ENCODE assay signal across 8 mouse cellular contexts in genomic region chr3:65527196-65527595, GRCm38 (mm10). TPM values are rescaled to one million over a fixed set of nuclear protein-coding genes. Genes with fewer than 3 reads are reported as not detected.
DNase-seq lines count a peak whose midpoint lies in the region; ATAC-seq and TF ChIP-seq lines count a peak whose summit lies in the region.

No protein-coding gene starts in this region.

- no peak for ATAC-seq in neural tube, embryonic 12.5 days (ENCODE audit: low FRiP score, low read depth)

- peak overlapping the region; percentile 73 for H3K4me2 ChIP-seq in neural tube, embryonic 12.5 days (replicated peaks)

- no peak for DNase-seq in left cerebral cortex, adult 2 months (ENCODE audit: extremely low spot score in 1 of 2, low spot score in 2 of 2)
- no peak for DNase-seq in left cerebral cortex, postnatal 25 days (ENCODE audit: low spot score in 2 of 2)
- peak; percentile 15 for DNase-seq in kidney, postnatal 10 days
- DNase-seq in cerebellum, postnatal 10 days: no peak
- DNase-seq in cerebellum, adult 11 months: no peak
- no peak for DNase-seq in right cerebral cortex, postnatal 14 days

- no peaks in the 10 kb centered on the region for H3K27me3 ChIP-seq in neural tube, embryonic 12.5 days (replicated peaks)

- 14% methylated on average over 3 of the region's 3 CpGs for WGBS in neural tube, embryonic 12.5 days

- H3K9me3 ChIP-seq in neural tube, embryonic 12.5 days: no peaks in the 10 kb centered on the region

- peak overlapping the region; percentile 93 for H3K4me3 ChIP-seq in left cerebral cortex, adult 2 months
- H3K4me3 ChIP-seq in embryonic fibroblast, embryonic 13.5 days (ENCODE audit: insufficient read depth, low read length): peak overlapping the region; percentile 68; the same call in 1 of the 2 replicates
- H3K4me3 ChIP-seq in neural tube, embryonic 12.5 days: peak overlapping the region; percentile 86

- TF ChIP-seq POLR2A in embryonic fibroblast, embryonic 13.5 days (IDR thresholded peaks at IDR 0.05; ENCODE audit: low read depth, low read length): no peak

- TF ChIP-seq CTCF in left cerebral cortex, adult 2 months (IDR thresholded peaks at IDR 0.05): no peak
- no peak for TF ChIP-seq CTCF in embryonic fibroblast, embryonic 13.5 days (IDR thresholded peaks at IDR 0.05; ENCODE audit: borderline replicate concordance, insufficient read depth, low read length)

- intact Hi-C loops in left cerebral cortex, adult 2 months (cut with DNase I): loop anchor here (1.0 to 5.0 kb wide), 2 partner anchors 70 to 135 kb away; partner anchors contain the start of gene Ssr3
- intact Hi-C loops in left cerebral cortex, postnatal 25 days (cut with DNase I): no loop called here

- H3K27ac ChIP-seq in left cerebral cortex, adult 2 months: no peak overlapping the region; the same call in 1 of the 2 replicates
- peak overlapping the region; percentile 90 for H3K27ac ChIP-seq in embryonic fibroblast, embryonic 13.5 days (ENCODE audit: insufficient read depth, low read length)
- H3K27ac ChIP-seq in neural tube, embryonic 12.5 days: no peak overlapping the region

- peaks cover 5% of the 10 kb centered on the region; the same call in 1 of the 2 replicates for H3K36me3 ChIP-seq in neural tube, embryonic 12.5 days

- no peaks in the 10 kb centered on the region for H3K4me1 ChIP-seq in embryonic fibroblast, embryonic 13.5 days (ENCODE audit: control insufficient read depth, insufficient read depth, low read length)
- H3K4me1 ChIP-seq in neural tube, embryonic 12.5 days: no peaks in the 10 kb centered on the region

- H3K9ac ChIP-seq in neural tube, embryonic 12.5 days: peak overlapping the region; percentile 91; the same call in 1 of the 2 replicates

RNA-seq across cellular contexts. Expression of gene Tiparp, which starts 1.0 kb away (rescaled TPM):
- 10 to 100 TPM; 14.9 to 25.6 TPM for total RNA-seq in left cerebral cortex, adult 2 months (2021)
- 10 to 100 TPM; 12.2 to 16.6 TPM for total RNA-seq in left cerebral cortex, postnatal 25 days (2021)
- 38.7 and 44.9 TPM in 2 replicates for polyA plus RNA-seq in embryonic fibroblast, embryonic 13.5 days (2011; ENCODE audit: insufficient read length, low read depth, missing spikeins)
- polyA plus RNA-seq in neural tube, embryonic 12.5 days (2016; fragmentation: Nextera tagmentation; extraction: Ambion mirVana): 35.5 and 35.9 TPM in 2 replicates
